Mouse (Mus musculus) lung, adult 18-20 months (tissue): ENCODE measurements around the gene Cd27.

Experiments
- DNase-seq, 2 experiments: peaks; one replicate each; pipeline ENCODE4 v3.0.0; 2022; ENCODE audit warnings: mixed read lengths in 2 of 2

Gene Cd27

DNA sequence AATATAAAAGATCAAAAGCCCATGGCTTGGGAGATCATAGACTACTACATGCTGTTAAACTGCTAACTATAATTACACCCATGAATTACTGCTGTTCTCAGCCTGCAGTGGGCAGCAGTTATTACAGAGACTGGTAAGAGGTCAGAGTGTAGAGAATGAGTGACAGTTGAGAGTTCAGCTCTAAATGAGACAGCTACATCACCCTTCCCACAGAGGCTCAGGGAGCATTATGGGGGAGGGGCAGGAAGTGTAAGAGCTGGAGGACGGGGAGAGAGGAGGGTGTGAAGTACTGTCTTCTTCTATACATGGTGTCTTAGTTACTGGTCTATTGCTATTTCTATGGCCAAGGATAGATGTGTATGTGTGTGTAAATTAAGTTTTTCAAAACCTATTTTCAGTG lies 7.7 kb upstream of the Cd27 start:
- DNase-seq = no peak

DNA sequence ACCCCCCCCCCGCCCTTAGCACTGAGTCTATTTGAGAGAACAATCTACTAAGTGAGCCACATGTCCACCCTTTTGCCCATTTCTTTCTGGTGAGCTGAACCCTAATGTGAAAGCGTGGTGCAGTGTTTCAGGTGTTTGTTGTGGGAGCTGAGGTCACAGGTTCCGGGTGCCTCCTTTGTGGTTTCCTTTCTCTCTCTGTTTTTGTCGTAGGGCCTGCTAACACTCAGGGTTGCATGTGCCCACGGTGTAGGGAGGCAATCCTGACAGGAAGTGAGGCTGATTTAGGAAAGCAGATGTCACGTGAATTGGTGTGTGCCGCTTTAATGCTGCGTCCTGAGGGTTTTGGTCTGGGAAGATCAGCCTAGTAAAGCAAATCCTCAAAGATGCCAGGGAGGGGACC lies 4.8 kb upstream of the Cd27 start:
- no peak for DNase-seq

DNA sequence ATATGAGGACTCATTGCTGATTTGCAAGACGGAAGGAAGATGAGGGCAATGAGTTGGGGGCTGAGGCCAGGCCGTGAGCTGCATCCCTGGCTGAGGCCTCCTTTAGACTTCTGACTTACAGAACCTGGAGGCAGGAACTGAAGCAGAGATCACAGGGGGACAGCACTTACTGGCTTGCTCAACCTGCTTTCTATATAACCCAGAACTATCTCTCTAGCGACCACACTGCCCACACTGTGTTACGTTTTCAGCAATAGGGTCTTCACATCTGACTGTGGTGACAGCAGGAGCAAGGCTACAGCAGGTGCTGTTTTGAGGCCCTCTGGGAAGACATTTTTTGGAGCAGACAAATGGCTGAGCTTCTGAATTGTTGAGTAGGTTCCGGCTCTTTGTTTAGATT lies 3.8 kb upstream of the Cd27 start:
- DNase-seq = no peak

DNA sequence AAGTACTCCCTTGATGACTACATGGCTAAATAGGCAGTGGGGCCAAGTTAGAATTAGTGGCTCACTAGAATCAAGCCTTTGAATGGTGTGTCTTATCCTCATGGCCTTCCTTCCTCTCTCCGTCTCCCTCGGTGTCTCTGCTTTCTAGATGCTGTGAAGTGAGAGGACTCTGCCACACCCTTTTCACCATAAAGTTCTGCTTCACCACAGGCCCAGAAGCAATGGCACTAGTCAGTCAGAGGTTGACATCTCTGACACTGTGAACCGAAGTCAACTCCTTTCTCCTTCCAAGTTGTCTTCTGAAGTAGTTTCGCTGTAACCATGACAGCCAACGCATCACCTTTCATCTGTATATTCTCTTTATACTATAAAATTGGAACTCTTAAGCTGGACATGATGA lies 2.7 kb upstream of the Cd27 start:
- no peak for DNase-seq

DNA sequence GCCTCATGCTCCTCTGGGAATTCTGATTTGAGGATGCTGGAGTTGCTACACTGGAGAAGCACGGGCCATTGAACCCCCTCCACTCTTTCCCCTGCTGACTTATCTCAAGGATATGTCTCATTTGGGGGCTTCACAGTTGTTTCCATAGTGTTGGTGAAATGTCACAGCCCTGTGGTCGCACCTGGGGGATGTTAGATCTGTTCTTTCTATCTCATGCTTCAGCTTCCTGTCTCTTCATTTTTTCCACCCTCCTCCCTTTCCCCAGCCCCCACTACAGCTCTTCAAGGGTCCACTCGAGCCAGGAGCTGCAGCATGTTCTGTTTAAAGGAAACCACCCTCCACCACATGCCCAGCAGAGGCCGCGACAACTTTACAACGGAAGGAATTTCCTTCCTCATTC lies 1.6 kb upstream of the Cd27 start:
- DNase-seq = no peak

DNA sequence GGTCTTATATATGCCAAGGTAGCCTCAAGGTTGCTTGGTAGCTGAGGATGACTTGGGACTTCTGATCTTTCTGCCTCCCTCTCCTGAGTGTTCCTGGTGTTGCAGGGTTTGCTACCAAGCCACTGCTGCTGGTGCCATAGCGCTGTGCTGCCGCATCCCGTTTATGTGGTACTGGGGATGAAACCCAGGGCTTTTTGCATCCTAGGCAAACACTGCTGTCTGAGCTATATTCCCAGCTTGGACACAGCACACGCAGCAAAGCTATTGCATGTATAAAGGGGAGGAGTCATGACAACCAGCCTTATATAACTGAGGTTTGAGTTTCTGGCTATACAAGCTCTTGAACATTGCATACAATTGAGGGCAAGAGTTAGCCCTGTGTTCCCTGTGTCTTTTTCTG lies 611 bp upstream of the Cd27 start:
- no peak for DNase-seq

DNA sequence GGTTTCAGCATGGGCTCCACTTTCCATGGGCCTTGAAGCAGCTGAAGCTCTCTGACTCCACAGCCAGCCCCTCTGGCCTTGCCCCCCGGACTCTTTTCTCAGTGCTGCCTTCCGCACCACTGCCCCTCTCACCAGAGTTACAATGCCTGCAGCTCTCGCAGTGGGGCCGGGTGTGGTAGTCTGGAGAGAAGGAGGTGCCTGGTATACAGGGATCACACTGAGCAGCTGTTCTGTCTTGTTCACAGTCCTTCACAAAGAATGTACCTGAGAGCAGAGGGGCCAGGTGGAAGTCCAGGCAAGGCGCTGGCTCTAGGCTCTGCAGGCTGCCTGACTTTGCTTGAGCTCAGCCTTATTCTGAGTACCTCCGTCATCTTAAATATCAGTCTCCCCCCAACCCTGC lies 469 bp downstream of the Cd27 start:
- no peak for DNase-seq

DNA sequence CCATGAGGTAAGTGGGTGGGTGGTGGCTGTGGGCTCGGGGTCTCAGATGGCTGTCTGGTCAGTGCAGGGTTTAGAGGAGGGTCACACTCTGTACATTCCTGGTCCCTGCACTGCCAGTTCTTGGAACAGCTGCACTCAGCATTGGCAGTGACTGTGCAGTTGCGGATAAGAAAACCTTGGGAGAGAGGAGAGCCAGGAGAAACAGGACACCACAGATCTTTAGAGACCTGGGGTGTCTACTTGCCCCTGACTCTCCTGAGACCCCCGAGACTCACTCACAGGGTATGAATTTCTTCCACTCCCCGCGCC lies 2.3 kb downstream of the Cd27 start:
- no peak for DNase-seq

DNA sequence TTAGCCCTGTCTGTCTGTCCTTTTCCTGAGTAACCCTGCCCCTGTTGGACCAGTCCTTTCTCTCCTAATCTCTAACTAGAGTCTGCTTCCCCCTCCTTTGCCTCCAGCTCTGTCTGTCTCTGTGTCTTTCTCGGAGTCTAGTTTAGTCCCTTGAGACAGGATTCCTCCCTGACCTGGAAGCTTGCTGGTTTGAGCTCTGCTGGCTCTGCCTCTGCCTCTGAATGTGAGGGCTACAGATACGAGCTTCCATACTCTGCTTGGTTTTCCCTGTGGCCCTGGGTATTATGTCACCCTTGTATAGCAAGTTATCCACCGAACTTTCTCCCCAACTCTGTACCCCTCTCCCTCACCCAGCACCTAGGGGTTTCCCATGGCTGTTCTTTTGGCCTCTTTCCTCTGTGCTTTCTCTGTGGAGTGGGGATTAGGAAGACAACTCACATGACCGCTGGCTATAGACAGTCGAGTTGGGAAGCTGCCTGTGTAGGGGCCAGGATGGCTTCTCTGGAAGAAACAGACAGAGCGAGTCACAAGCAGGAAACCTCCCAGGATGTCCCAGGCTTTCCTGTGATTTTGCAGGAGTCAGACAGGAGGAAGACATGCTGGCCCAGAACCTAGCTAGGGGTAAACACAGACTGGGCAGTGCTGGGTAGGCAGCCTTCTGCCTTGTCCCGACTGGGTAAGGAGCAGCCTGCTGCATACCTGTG lies 2.8 kb downstream of the Cd27 start:
- DNase-seq = peak; percentile 28 to 58

DNA sequence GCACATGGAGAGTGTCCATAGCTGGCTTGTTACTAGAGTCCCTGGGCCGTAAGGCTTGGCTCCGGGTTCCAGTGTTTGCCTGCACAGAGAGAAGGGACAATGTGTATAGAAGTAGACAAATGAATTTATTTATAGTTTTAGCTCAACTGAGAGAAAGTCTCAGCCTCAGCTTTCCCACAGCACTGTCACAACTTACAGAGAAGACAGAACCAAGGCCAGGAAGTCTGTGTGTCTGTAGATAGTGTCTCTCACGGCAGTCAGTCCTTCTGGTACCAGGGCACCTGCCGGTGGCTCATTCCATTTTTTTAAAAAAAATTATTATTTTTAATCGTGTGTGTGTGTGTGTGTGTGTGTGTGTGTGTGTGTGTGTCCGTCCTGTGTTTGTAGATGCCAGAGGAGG lies 4.3 kb downstream of the Cd27 start:
- no peak for DNase-seq

DNA sequence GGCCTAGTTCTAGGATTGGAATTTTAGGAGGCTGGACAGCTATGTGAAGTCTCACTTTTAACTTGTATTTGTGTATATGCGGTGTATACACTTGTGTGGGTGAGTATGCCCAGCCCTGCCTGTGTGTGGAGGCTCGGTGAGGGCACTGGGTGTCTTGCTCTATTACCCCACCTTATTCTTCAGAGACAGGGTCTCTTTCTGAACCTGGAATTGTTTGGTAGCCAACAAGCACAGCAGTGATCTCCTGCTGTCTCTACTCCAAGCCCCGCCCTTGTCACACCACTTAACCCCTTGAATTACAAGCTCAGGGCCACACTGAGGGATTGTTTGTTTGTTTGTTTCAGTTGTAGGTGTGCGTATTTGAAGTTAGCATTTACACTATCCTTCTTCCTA lies 4.8 kb downstream of the Cd27 start:
- peak; percentile 21 to 27 for DNase-seq

DNA sequence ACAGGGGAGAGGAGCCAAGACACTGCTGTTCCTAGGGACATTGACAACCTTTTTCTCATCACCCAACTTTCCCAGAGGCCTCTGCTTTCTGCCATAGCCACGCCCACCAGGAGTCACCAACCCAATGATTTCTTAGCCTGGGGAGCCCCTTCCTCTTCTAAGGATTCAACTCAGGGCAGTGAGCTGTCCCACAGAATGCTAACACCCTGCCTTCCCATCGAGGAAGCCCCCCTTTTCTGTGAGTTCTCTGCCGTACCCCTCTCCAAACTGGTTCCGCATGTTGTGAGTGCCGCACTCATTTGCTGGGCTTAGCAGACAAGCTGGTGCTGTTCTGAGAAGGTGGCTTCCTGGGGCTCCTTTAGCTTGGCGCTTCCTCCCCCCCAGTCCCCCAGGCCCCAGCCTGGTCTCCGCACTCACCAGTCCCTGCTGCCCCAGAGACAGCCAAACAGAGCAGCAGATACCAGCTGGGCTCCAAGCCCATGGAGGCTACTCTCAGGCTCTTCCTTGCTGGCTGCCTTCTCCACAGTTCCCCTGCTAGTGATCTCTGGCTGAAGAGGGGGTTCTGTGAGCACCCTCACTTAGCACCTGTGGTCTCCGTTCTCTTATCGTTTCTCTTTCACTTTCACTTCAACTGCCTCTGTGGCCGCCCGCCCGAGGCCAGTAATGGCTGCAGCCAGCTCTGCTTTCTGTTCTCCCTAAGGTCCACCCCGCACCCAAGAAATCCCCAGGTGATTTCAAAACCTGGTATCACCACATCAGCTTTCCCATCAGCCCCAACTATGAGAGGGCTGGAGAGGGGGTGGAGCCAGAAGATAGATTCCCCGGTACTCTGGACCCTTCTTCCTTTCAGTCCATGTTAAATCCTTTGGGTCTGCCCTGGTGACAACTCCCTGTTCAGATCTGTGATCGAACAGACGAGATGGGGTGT lies 5.4 kb downstream of the Cd27 start, which contains the start of gene Tapbpl:
Gene Tapbpl (minus strand): TSS at position 744 of the 928 bp plus-strand sequence.
- peak; percentile 75 to 79 for DNase-seq

DNA sequence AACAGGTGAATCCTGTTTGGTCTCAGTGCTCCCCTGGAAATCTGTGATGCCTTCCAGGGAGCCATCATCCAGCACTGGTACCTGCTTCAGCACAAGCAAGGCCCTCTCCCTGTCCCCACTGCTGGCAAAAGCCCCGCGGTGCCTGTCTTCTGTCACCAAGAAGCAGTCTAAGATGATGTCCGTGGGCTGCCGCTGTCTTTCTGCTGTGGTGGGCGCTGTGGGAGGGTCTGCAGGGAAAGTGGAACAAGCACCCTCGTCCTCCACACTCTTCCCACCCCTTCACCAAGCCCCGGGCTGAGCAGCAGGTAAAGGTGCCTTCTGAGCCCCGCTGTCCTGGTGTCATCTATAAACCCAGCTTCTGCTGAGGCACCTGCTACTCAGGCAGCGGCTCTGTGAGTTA lies 6.2 kb downstream of the Cd27 start:
- no peak for DNase-seq

DNA sequence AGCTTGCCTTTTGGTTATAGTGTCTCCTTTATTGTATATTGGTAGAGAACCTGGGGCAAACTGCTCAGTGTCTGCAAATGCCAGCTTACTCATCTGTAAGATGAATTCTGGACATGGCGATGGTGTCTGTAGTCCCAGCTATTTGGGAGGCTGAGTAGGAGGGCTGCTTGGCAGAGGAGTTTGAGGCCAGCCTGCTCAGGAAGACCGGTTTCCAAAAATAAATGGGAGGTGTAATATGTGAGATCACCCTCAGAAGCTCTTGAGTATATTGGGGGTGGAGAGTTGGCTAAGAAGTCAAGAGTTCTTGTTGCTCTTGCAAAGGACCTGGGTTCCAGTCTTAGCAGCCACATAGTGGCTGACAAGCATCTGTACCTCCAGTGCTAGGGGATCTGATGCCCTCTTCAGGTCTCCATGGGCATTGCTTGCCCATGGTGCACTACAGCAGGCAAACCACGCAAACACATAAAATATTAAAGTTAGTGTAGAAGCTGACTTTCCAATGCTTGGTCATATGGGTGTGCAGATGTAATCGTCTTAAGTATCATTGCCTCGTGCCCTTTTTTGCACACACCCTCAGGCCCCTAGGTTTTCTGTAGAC lies 11.2 kb downstream of the Cd27 start:
- DNase-seq = no peak

DNA sequence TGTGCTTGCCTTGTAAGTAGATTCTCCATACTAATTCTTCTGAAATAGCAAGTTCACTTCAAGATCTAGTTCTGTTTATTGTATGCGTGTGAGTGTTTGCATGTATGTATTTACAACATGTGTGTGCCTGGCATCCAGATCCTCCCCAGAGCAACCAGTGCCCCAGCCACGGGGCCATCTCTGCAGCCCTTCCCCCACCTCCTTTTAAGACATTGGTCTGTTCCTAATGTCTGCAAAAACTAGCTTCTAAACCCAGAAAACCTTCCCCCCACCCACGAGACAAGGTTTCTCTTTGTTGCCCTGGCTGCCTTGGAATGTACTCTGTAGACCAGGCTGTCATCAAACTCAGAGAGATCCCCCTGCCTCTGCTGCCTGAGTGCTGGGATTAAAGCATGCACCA lies 14.2 kb downstream of the Cd27 start:
- DNase-seq = no peak

DNA sequence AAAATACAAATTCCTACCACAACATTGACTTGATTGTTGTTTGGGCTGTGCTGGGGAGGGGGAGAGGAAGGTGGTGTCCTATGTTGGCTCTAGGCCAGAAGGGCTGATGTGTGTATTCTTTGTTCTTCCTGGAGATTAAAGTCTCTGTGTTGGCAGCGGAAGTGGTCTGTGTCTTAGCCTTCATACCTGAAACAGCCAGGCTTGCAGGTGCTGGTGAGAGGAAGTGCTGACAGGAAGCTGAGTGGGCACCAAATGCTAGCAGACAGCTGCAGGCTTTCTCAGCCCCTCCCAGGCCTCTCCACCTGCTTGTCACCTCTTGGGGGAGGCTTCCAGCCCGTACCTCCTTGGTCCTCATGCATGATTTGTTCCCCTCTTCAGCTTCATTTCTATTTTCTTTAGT lies 14.7 kb downstream of the Cd27 start:
- DNase-seq = peak; percentile 28 to 37

DNA sequence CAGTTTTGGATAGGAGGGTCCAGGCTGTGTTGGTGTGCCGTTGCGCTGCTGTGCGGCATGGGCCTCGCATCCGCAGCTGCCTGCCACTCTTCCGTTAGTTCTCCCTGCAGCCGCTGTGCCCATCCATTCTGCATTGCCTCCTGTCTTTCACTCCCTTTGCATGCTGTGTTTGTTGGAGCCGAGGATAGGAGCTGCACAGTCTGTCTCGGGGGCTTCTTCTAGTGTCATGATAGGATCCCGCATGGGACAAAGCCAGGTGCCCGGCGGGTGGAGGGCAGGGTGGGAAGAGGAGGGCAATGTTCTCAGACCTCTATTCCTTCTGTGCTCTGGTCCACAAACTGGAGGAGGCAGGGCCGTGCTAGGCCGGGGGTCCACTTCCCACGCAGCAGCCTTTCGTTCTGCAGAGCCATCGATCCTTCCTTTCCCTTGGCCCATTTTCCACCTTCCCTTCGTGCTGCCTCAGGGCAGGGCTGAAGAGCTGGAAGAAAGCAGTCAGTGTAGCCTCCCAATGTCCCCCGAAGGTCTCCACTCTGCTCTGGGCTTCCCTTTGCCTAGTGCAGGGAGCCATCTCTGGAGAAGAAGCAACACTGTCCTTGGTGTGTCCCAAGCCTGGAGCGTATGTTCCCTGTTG lies 15.6 kb downstream of the Cd27 start:
- no peak for DNase-seq

DNA sequence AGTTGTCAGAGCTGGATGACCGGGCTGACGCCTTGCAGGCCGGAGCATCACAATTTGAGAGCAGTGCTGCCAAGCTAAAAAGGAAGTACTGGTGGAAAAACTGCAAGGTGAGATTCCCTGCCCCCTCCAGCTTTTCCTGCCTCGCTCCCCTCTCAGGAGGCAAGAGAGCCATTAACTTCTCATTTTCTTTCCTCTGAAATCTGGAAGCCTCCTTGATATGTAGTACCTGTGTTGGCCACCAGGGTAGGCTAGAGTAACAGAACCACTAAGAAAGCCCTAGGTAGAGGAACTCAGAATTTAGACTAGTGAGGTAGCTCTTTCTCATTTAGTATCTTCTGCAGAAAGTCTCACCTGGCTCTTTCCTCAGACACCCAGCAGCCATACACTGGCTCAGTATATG lies 17.8 kb downstream of the Cd27 start:
- DNase-seq = peak; percentile 46 to 60

DNA sequence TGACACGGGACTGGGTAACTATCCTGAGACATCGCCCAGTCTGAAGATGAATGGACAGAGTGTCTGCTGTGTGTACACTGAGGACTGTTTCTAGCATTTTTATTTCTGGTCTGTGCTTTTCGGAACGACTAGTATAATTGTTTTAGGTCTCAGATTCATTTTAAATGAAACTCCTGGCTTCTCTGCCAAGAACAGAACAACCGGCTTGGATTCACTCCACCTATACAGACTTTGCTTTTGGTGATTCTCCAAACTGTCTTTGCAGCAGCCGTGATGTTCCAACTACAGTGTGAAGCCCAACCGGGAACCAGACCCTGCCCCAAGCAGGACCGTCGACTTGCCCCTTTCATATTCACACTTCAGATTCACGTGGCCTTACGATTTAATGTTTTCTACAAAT lies 18.9 kb downstream of the Cd27 start:
- no peak for DNase-seq

DNA sequence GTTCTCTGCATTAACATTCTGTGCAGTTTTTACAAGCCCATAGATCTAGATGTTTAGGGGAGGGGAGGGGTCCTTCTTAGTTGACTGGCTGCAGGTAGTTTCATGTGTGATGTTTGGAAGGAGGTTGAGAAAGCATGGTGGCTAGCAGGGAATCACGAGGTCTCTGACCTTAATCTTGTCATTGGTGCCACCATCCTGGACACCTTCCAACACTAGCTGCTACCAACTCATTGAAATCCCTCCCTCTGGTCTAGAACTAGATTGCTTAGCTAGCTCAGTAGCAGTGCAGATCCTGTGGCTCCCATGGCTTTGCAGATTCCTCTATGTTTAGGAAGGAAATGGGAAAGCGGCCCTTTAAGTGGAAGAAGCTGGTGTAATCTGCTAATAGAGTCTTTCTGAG lies 19.9 kb downstream of the Cd27 start:
- no peak for DNase-seq

DNA sequence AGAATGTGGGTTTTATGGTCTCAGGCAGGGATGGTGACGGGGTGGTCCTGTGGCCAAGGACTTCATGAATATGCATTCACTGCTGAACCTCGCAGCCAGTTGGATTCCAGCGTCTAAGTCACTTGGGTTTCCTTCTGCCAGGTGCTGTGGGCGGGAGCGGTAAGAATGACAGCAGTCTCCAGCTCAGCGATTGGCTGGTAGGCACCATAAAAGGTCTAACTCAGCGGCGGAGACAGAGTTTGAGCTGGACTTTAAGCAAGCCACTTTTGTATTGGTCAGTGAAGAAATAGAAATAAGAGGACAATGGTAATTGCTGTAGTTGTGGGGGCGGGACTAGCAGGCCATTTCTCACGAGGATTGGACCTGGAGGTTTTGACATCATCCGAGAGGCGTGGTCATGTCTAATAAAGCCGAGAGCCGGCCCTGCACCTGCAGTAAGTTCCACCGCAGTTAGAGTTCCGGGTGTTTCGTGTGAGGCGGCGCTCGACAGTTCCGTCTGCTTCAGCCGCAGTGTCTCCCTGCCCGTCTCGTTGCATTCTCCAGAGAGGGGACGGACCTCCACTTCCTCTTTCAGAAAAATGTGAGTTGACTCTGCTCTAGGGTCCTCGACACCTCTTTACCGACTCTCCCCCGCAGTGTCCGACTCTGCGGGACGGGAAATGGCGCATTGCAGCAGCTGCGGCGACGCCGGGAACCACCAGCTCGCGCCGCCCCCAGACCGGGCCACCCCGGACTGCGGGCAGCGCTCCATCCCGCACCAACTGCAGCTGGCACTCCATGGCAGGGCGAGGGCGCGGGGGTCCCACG lies 21.5 kb downstream of the Cd27 start, which contains the start of gene Vamp1:
Gene Vamp1 (plus strand): TSS at position 404 of the 807 bp plus-strand sequence.
- peak; percentile 98 for DNase-seq

DNA sequence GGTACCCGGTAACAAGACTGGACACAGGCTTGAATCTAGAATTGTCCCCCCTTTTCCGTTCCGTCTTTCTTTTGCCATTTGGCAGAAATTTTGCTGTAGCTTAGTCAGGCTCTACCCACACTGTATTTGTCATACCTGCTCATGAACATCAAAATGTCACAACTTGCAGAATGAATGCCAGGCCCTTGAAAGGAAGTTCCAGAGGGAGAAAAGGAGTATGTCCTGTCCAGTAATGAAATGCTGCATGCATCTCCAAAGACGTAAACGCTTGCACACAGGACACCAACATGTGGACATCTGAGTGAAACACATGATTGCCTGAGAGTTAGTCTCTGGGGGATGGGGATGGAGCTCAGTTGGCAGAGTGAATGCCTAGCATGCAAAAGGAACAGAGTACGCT lies 23.1 kb downstream of the Cd27 start:
- no peak for DNase-seq

DNA sequence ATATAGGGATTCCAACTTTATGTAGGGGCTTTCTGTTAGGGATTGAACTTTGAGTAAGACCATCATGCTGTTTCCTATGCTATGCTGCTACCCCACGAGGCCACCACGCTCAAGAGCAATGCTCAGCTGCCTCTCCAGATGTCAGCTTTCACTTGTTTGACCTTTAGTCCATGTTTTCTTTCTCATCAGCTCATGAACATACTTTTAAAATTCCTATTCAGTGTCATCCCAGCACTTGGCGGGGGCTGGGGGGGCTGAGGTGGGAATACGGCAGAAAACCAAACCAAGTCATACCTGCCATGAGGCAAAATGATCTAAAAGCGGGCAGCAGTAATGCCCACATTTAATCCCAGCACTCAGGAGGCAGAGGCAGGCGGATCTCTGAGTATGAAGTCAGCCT lies 23.7 kb downstream of the Cd27 start:
- no peak for DNase-seq
